Mouse (Mus musculus) Patski (cell line): ENCODE results near the gene Ypel2. TPM values are rescaled to one million over a fixed set of nuclear protein-coding genes. Genes with fewer than 3 reads are reported as not detected.

Experiments used
- ATAC-seq: fragments of 100-300 bp; one replicate; pipeline ENCODE4 v1.8.0; 2021
- CTCF ChIA-PET: fragments of 350-600 bp; sonication (Branson Sonifier 250); formaldehyde crosslinking; loops from one replicate; lab custom pipeline; 2022; ENCODE audit warnings: inconsistent platforms; lab: Charles Lee
- POLR2A ChIA-PET: fragments of 350-600 bp; sonication (Branson Sonifier 250); formaldehyde crosslinking; loops from one replicate; lab custom pipeline; 2022; ENCODE audit warnings: antibody characterized with exemption, inconsistent platforms; lab: Charles Lee
- DNase-seq: peaks from one replicate; pipeline ENCODE4 v3.0.0-alpha.2; 2011; ENCODE audit warnings: low read depth, low spot score
- H3K27me3 ChIP-seq: fragments of 371-371 bp; one replicate; pipeline ENCODE4 v1.5.1; 2021
- CTCF ChIP-seq: fragments of 100-300 bp; IDR thresholded peaks from one replicate; pipeline ENCODE4 v1.5.1; 2021
- in situ Hi-C: fragments of 300-500 bp; cut with MboI; formaldehyde crosslinking; loops from 3 replicates; pipeline ENCODE4 v1.11.1; 2018; ENCODE audit warnings: low pct_unique_long_range_greater_than_20kb, mixed read lengths
- polyA plus RNA-seq: library from polyadenylated mRNA; unstranded; gene quantifications from one replicate; pipeline ENCODE4 v1.2.3, GENCODE M21; 2021

Ypel2 gene
- polyA plus RNA-seq, 1 experiment from 2014 or later = 31.7 TPM

DNA sequence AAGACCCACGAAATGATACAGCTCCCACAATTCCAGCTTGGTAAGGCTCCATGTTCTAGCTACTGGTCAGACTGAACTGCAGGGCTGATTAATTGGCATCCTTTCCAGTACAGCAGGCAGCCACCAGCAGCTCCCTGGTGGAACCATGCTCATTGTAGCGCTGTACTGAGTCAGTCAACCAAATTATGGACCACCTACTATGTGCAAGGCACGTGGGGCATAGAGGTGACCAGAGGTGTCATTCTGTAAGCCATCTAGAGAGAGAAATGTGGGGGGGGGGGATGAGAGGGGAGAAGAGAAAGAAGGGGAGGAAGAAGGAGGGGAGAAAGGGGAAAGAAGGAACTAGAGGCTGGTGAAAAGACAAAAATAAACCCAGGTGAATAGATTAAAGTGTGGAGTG, 68.9 kb downstream of the Ypel2 start:
- in situ Hi-C loops = no loop called here
- ChIA-PET POLR2A (no interaction called here), CTCF (interaction anchor here (1.0 to 1.5 kb wide), 2 partner anchors 15 to 30 kb away, joined by 3 read pairs; no protein-coding TSS in a partner anchor)
- DNase-seq = no peak
- no peaks in the 10 kb centered on the region for H3K27me3 ChIP-seq
- no peak for TF ChIP-seq CTCF
- no peak for ATAC-seq

DNA sequence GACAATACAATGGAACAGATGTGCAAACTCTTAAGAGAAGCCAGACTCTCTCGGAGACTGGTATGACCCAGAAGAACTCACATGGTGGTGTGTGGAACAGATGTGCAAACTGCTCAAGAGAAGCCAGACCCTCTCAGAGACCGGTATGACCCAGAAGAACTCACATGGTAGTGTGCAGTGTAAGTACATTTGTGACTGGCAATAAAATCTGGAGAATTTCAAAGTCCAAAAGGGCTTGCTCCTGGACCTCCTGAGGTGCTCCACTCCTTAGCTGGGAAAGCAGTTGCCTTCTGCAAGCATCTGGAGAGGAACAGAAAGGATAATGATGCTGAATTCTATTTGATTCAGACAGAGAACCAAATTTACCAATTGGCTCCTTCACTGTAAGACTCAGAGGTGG, 69.9 kb downstream of the Ypel2 start:
- H3K27me3 ChIP-seq = no peaks in the 10 kb centered on the region
- ATAC-seq = no peak
- in situ Hi-C loops = no loop called here
- ChIA-PET CTCF (no interaction called here), POLR2A (no interaction called here)
- no peak for TF ChIP-seq CTCF
- DNase-seq = no peak

DNA sequence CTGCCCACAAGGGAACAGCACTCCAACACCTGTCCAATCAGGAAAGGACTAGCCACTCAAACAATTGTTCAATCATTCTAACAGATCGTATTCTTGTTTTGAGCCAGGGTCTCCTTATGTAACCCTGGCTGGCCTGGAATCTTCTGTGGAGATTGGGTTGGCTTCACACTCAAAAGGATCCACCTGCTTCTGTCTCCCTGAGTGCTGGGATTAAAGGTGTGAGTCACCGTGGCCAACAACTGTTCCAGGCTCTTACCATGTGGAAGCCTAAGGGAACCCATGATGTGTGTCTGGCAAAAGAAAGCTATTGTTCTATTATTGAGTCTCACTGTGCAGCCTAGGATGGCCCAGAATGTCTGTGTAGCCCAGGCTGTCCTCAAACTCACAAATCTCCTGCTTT, 71.5 kb downstream of the Ypel2 start:
- ATAC-seq = no peak
- DNase-seq = no peak
- POLR2A ChIA-PET = interaction anchor here (1.6 kb wide), 1 partner anchor 25 kb away, joined by 3 read pairs; no protein-coding TSS in a partner anchor
- CTCF ChIA-PET = interaction anchor here (0.7 to 2.4 kb wide), 2 partner anchors 14 to 37 kb away, joined by 3 to 7 read pairs; no protein-coding TSS in a partner anchor
- no peak for TF ChIP-seq CTCF
- in situ Hi-C loops = no loop called here
- no peaks in the 10 kb centered on the region for H3K27me3 ChIP-seq

- no peaks in the 10 kb centered on the region for H3K27me3 ChIP-seq
- TF ChIP-seq CTCF = no peak
- ATAC-seq = no peak
- ChIA-PET POLR2A (interaction anchor here (0.6 to 1.6 kb wide), 4 partner anchors 10 to 163 kb away, joined by 3 to 6 read pairs (median 5); no protein-coding TSS in a partner anchor), CTCF (interaction anchor here (1.7 to 2.4 kb wide), 2 partner anchors 15 to 37 kb away, joined by 5 to 7 read pairs; no protein-coding TSS in a partner anchor)
- in situ Hi-C loops = no loop called here
- no peak for DNase-seq
These were observed 72.2 kb downstream of the Ypel2 start for GRCm38 (mm10) chr11:86921335-86921734.

- POLR2A ChIA-PET = interaction anchor here (0.9 to 1.6 kb wide), 3 partner anchors 11 to 70 kb away, joined by 4 to 6 read pairs (median 5); no protein-coding TSS in a partner anchor
- in situ Hi-C loops = no loop called here
- TF ChIP-seq CTCF = no peak
- no peaks in the 10 kb centered on the region for H3K27me3 ChIP-seq
- DNase-seq (peak; percentile 75), ATAC-seq (peak; percentile 79)
- CTCF ChIA-PET = interaction anchor here (0.9 to 2.4 kb wide), 3 partner anchors 14 to 39 kb away, joined by 3 to 7 read pairs (median 5); no protein-coding TSS in a partner anchor
These were observed 73.1 kb downstream of the Ypel2 start for GRCm38 (mm10) chr11:86920111-86921080.

DNA sequence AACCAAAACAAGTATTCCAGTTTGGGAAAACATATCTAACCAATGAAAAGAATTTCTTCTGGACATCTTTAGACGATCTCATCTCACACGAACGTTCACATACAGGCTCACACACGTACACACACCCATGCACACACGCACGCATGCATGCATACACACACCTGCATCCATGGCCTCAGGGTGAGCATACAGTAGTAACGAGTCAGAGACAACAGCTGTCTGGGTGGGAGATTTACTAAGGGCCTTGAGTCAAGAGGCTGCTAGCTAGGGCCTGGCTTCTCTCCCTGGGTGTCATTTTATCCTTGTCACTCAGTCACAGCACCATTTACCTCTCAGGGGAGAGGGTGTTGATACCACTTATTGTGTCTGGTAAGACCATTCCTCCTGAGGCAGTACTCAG, 74.0 kb downstream of the Ypel2 start:
- CTCF ChIA-PET = no interaction called here
- DNase-seq (no peak), ATAC-seq (no peak)
- in situ Hi-C loops = no loop called here
- no peaks in the 10 kb centered on the region for H3K27me3 ChIP-seq
- TF ChIP-seq CTCF = no peak
- POLR2A ChIA-PET = no interaction called here

GRCm38 (mm10) chr11:86917536-86917935, 76.0 kb downstream of the Ypel2 start:
- ATAC-seq = no peak
- TF ChIP-seq CTCF = peak; percentile 42
- DNase-seq = no peak
- CTCF ChIA-PET = no interaction called here
- in situ Hi-C loops = no loop called here
- POLR2A ChIA-PET = no interaction called here
- H3K27me3 ChIP-seq = no peaks in the 10 kb centered on the region

- no peaks in the 10 kb centered on the region for H3K27me3 ChIP-seq
- ATAC-seq = no peak
- in situ Hi-C loops = no loop called here
- POLR2A ChIA-PET = no interaction called here
- DNase-seq = no peak
- TF ChIP-seq CTCF = no peak
- CTCF ChIA-PET = interaction anchor here (1.0 to 1.4 kb wide), 2 partner anchors 10 to 12 kb away, joined by 3 to 8 read pairs; no protein-coding TSS in a partner anchor
These were observed 76.8 kb downstream of the Ypel2 start for GRCm38 (mm10) chr11:86916596-86917249.

DNA sequence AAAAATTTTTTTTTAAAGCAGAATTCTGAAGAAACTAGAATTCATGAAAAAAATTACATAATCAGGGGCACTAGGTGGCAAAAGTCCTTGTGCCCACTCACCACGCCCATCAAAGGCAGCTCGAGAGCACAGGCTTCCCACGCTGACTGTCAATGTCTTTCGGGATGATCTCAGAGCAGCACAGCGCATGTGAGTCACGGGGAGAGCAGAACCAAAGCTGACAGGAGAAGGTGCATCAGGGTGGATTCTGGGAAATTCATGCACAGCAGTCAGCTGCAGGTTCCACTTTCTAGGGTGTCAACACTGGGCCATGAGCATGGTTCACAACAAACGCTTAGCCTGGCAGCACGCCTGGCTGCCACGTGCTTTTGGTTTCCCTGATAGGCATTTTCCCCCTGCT, 79.2 kb downstream of the Ypel2 start:
- CTCF ChIA-PET = no interaction called here
- H3K27me3 ChIP-seq = no peaks in the 10 kb centered on the region
- no peak for ATAC-seq
- POLR2A ChIA-PET = no interaction called here
- no peak for TF ChIP-seq CTCF
- DNase-seq = no peak
- in situ Hi-C loops = no loop called here

GRCm38 (mm10) chr11:86910244-86910643, 83.3 kb downstream of the Ypel2 start:
- H3K27me3 ChIP-seq = no peaks in the 10 kb centered on the region
- in situ Hi-C loops = no loop called here
- DNase-seq (no peak), ATAC-seq (no peak)
- CTCF ChIA-PET = no interaction called here
- no peak for TF ChIP-seq CTCF
- POLR2A ChIA-PET = no interaction called here
